Mouse (Mus musculus): ENCODE results near the gene Mbd3. TPM values are rescaled to one million over a fixed set of nuclear protein-coding genes. Genes with fewer than 3 reads are reported as not detected.

Gene Mbd3
- total and polyA plus RNA-seq, 2 experiments from 2014 or later: 30.4 to 157 TPM

GRCm38 (mm10) chr10:80405481-80406173, 6.3 kb upstream of the Mbd3 start:
- H3K27me3 ChIP-seq (ENCODE audit: insufficient read depth, low read length): no peaks in the 10 kb centered on the region
- peak overlapping the region; percentile 90 for H3K9ac ChIP-seq (replicated peaks; ENCODE audit: low read length, poor library complexity, severe bottlenecking)
- no peak for ATAC-seq (ENCODE audit: low FRiP score)
- no peaks in the 10 kb centered on the region for H3K9me3 ChIP-seq (ENCODE audit: low read length)
- H3K4me1 ChIP-seq (ENCODE audit: insufficient read depth, low read length): peaks cover 12% of the 10 kb centered on the region
- H3K36me3 ChIP-seq (ENCODE audit: insufficient read depth, low read length): peaks cover 33% of the 10 kb centered on the region
- DNase-seq (ENCODE audit: low spot score): no peak
- peak overlapping the region; percentile 81 for H3K27ac ChIP-seq (ENCODE audit: low read depth, low read length)
- peak overlapping the region; percentile 84 for H3K4me3 ChIP-seq (ENCODE audit: low read depth, low read length)
- 56% methylated on average over 10 of the region's 10 CpGs for WGBS
- H3K4me2 ChIP-seq (ENCODE audit: low read depth, low read length, poor library complexity, severe bottlenecking): peak overlapping the region; percentile 94
- peak; percentile 47 for TF ChIP-seq CTCF (IDR thresholded peaks at IDR 0.05)

DNA sequence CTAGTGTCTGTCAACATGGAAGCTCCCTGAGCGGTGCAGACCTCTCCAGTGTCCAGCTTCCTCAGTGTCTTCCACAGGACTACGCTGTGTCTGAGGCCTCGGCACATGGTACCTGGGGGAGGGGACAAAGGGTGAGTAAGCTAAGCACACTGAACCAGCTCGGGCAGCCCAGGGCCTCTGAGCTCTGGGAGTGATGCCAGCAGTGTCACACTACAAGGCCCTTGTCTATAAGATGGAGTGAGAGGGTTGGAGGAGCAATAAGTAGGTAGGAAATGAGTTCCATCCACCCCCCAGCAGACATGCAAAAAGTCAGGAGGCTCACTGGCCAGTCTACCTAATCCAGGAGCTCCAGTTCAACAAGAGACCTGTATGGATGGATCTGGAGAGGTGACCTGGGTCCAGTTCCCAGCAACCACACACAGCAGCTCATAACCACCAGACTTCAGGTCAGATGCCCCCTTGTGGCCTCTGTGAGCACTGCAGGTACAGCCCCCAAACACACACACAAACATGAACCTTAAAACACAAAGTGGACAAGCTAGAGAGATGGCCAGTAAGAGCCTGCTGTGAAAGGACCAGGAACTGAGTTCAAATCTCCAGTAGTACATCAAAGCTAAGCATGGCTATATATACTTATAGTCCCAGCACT, 3.8 kb upstream of the Mbd3 start:
- peaks cover 18% of the 10 kb centered on the region for H3K4me1 ChIP-seq (ENCODE audit: insufficient read depth, low read length)

DNA sequence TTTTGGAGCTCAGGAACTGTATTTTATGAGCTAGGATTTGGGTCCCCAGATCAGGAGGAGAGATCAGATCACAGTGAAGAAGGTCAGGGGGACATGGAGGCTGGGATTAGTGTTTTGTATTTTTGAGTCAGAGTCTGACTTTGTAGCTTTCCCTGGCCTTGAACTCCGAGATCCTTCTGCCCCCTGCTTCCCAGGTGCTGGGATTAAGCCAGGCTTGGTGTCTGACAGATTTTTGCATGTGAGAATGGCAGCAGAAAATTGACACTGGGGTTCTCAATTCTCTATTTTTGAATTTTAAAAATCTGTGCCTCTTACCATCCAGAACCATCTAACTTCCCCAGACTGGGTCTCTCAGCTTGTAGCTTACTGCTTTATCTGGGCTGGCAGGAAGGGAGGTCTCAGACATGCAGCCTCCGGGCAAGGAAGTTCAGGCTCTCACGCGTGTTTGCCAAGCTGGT, 1.4 kb upstream of the Mbd3 start:
- Histone ChIP-seq H3K27me3 (ENCODE audit: insufficient read depth, low read length) (no peaks in the 10 kb centered on the region), H3K4me1 (ENCODE audit: insufficient read depth, low read length) (peaks cover 21% of the 10 kb centered on the region), H3K4me3 (ENCODE audit: low read depth, low read length) (no peak overlapping the region), H3K36me3 (ENCODE audit: insufficient read depth, low read length) (peaks cover 25% of the 10 kb centered on the region), H3K4me2 (ENCODE audit: low read depth, low read length, poor library complexity, severe bottlenecking) (no peak overlapping the region; the same call in 1 of the 2 replicates), H3K27ac (ENCODE audit: low read depth, low read length) (peak overlapping the region; percentile 99), H3K9me3 (ENCODE audit: low read length) (no peaks in the 10 kb centered on the region), H3K9ac (replicated peaks; ENCODE audit: low read length, poor library complexity, severe bottlenecking) (0 out of 2 replicates have a peak overlapping the region, but pooled peaks have one; percentile 51)
- no peak for DNase-seq (ENCODE audit: low spot score)
- TF ChIP-seq CTCF (IDR thresholded peaks at IDR 0.05): no peak
- WGBS: 82% methylated on average over 4 of the region's 4 CpGs
- no peak for ATAC-seq (ENCODE audit: low FRiP score)

More for the DNA sequence above, 3.8 kb upstream of the Mbd3 start:
- 96% methylated on average over 4 of the region's 4 CpGs for WGBS
- TF ChIP-seq CTCF (IDR thresholded peaks at IDR 0.05): peak; percentile 67
- Histone ChIP-seq H3K9me3 (ENCODE audit: low read length) (no peaks in the 10 kb centered on the region), H3K27ac (ENCODE audit: low read depth, low read length) (no peak overlapping the region), H3K36me3 (ENCODE audit: insufficient read depth, low read length) (peaks cover 25% of the 10 kb centered on the region), H3K9ac (replicated peaks; ENCODE audit: low read length, poor library complexity, severe bottlenecking) (no peak overlapping the region), H3K27me3 (ENCODE audit: insufficient read depth, low read length) (no peaks in the 10 kb centered on the region), H3K4me3 (ENCODE audit: low read depth, low read length) (no peak overlapping the region), H3K4me2 (ENCODE audit: low read depth, low read length, poor library complexity, severe bottlenecking) (no peak overlapping the region)
- no peak for ATAC-seq (ENCODE audit: low FRiP score)
- no peak for DNase-seq (ENCODE audit: low spot score)

DNA sequence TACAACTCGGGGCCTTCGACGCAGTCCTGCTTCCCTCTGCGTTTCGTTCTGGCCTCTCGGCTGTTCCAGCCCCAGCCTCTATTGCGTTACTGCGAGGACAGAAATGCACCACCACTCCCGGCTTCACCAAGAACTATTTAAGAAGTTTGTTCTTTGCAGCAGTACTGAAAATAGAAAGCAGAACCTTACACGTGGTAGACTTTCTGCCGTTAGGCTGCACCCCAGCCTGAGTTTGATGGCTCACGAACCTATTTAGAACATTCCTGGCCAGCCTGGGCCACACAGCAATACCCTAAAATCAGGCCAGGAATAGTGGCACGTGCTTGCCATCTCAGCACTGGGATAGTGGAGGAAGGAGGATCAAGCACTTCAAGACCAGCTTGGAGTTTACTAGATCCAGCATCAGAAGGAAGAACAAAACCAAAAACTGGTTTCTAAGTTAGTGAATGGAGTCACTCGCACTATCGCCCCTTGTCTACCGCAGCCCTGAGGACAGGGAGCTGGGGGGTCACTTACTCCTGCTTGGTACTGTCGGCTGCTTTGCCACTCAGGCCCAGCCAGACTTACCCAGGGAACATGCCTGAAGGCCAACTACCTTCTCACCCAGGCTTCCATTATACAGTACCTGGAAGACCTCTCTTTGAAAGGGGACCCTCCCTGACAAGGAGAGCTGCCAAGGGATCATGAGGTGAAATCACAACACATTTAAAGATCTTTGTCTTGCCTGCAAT, 788 bp upstream of the Mbd3 start:
- 15% methylated on average over 17 of the region's 17 CpGs for WGBS
- DNase-seq (ENCODE audit: low spot score) (no peak), ATAC-seq (ENCODE audit: low FRiP score) (no peak)
- Histone ChIP-seq H3K27me3 (ENCODE audit: insufficient read depth, low read length) (no peaks in the 10 kb centered on the region), H3K4me1 (ENCODE audit: insufficient read depth, low read length) (peaks cover 18% of the 10 kb centered on the region), H3K4me3 (ENCODE audit: low read depth, low read length) (peak overlapping the region; percentile 73), H3K36me3 (ENCODE audit: insufficient read depth, low read length) (peaks cover 30% of the 10 kb centered on the region), H3K27ac (ENCODE audit: low read depth, low read length) (peak overlapping the region; percentile 99), H3K4me2 (ENCODE audit: low read depth, low read length, poor library complexity, severe bottlenecking) (peak overlapping the region; percentile 55), H3K9me3 (ENCODE audit: low read length) (no peaks in the 10 kb centered on the region), H3K9ac (replicated peaks; ENCODE audit: low read length, poor library complexity, severe bottlenecking) (peak overlapping the region; percentile 51; the same call in 1 of the 2 replicates)
- no peak for TF ChIP-seq CTCF (IDR thresholded peaks at IDR 0.05)

GRCm38 (mm10) chr10:80398719-80399190, 595 bp downstream of the Mbd3 start:
- under 1% methylated on average over 45 of the region's 59 CpGs for WGBS

More at GRCm38 (mm10) chr10:80398719-80399190, 595 bp downstream of the Mbd3 start:
- H3K9me3 ChIP-seq (ENCODE audit: low read length): no peaks in the 10 kb centered on the region
- peak overlapping the region; percentile 74 for H3K4me2 ChIP-seq (ENCODE audit: low read depth, low read length, poor library complexity, severe bottlenecking)
- H3K27ac ChIP-seq (ENCODE audit: low read depth, low read length): peak overlapping the region; percentile 99
- peak; percentile 99 for DNase-seq (ENCODE audit: low spot score)
- peak; percentile 86 for ATAC-seq (ENCODE audit: low FRiP score)
- H3K9ac ChIP-seq (replicated peaks; ENCODE audit: low read length, poor library complexity, severe bottlenecking): peak overlapping the region; percentile 97
- peak overlapping the region; percentile 73 for H3K4me3 ChIP-seq (ENCODE audit: low read depth, low read length)
- peaks cover 18% of the 10 kb centered on the region for H3K4me1 ChIP-seq (ENCODE audit: insufficient read depth, low read length)
- H3K36me3 ChIP-seq (ENCODE audit: insufficient read depth, low read length): peaks cover 38% of the 10 kb centered on the region
- H3K27me3 ChIP-seq (ENCODE audit: insufficient read depth, low read length): no peaks in the 10 kb centered on the region
- no peak for TF ChIP-seq CTCF (IDR thresholded peaks at IDR 0.05)
